Comparison of ENCODE assay signal across 29 mouse cellular contexts in the genomic region with DNA sequence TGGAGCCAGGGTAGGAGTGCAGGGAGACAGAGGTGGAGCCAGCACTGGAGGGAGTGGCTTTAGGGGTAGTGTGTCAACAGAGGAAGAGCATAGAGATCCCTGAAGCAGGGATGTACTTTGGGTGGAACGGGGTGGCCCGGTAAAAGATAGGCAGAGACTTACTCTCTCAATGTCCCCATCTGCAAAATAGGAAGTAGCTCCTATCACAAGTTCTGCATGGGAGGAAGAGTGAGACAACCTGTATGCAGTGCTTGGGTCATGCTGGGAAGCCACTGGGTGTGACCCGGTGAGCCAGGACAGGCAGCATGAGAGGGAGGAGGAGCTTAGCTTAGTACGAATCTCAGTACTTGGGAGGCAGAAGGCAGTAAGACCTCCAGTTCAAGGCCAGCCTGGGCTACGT. TPM values are rescaled to one million over a fixed set of nuclear protein-coding genes. Genes with fewer than 3 reads are reported as not detected.
DNase-seq lines count a peak whose midpoint lies in the region; ATAC-seq and TF ChIP-seq lines count a peak whose summit lies in the region.
"Had no signal": no experiment of that assay in that cellular context is flagged by ENCODE, and none has a peak within 500 bp of the region (broad histone marks: within the 10 kb centered on the region; RNA-seq: fewer than 3 reads in every experiment).

No protein-coding gene starts in this region.

- no peaks in the 10 kb centered on the region for H3K27me3 ChIP-seq in stomach, postnatal 0 days (ENCODE audit: control insufficient read depth, insufficient read depth, low read length)
- H3K27me3 ChIP-seq in forebrain, postnatal 0 days (ENCODE audit: insufficient read depth, low read length) = no peaks in the 10 kb centered on the region
- H3K27me3 ChIP-seq: embryonic facial prominence, embryonic 13.5 days; forebrain, embryonic 15.5 days; limb, embryonic 15.5 days; neural tube, embryonic 12.5 days had no signal

- DNase-seq in heart, adult 11 months = peak; percentile 88
- no peak for DNase-seq in heart, adult 9 months (ENCODE audit: low spot score in 2 of 2)
- DNase-seq in MEL-GATA-1-ER (ENCODE audit: extremely low read depth, low read depth) = peak; percentile 74
- DNase-seq in stomach, postnatal 0 days (ENCODE audit: low spot score) = no peak
- no peak for DNase-seq in forebrain, postnatal 0 days
- DNase-seq: adrenal gland, postnatal 14 days; cerebellum, adult 8-10 months; cerebellum, postnatal 36 days; gastrocnemius, postnatal 10 days; heart, postnatal 10 days; liver, embryonic 13.5 days; lung, adult 18-20 months; right cerebral cortex, postnatal 4 days; thymus, postnatal 4 days had no signal

- peak overlapping the region; percentile 25; the same call in 1 of the 2 replicates for H3K27ac ChIP-seq in stomach, postnatal 0 days (replicated peaks)
- no peak overlapping the region for H3K27ac ChIP-seq in forebrain, postnatal 0 days (ENCODE audit: low read depth, low read length)
- H3K27ac ChIP-seq: embryonic facial prominence, embryonic 13.5 days; forebrain, embryonic 10.5 days; forebrain, embryonic 15.5 days; limb, embryonic 10.5 days; limb, embryonic 15.5 days; liver, embryonic 13.5 days; neural tube, embryonic 12.5 days had no signal

- H3K4me1 ChIP-seq in stomach, postnatal 0 days (replicated peaks; ENCODE audit: control insufficient read depth, insufficient read depth) = 0 out of 2 replicates have a peak, but pooled peaks cover 2% of the 10 kb centered on the region
- no peaks in the 10 kb centered on the region for H3K4me1 ChIP-seq in forebrain, postnatal 0 days (ENCODE audit: insufficient read depth)
- H3K4me1 ChIP-seq: embryonic facial prominence, embryonic 13.5 days; forebrain, embryonic 10.5 days; forebrain, embryonic 15.5 days; limb, embryonic 10.5 days; neural tube, embryonic 12.5 days had no signal

- WGBS in stomach, postnatal 0 days = 64% methylated on average over 5 of the region's 5 CpGs
- 75% methylated on average over 5 of the region's 5 CpGs for WGBS in forebrain, postnatal 0 days

- H3K36me3 ChIP-seq in stomach, postnatal 0 days (ENCODE audit: control insufficient read depth, insufficient read depth, low read length) = no peaks in the 10 kb centered on the region
- no peaks in the 10 kb centered on the region for H3K36me3 ChIP-seq in forebrain, postnatal 0 days (ENCODE audit: insufficient read depth)
- H3K36me3 ChIP-seq: embryonic facial prominence, embryonic 13.5 days; forebrain, embryonic 10.5 days; forebrain, embryonic 15.5 days; heart, embryonic 12.5 days; limb, embryonic 10.5 days; limb, embryonic 15.5 days; liver, embryonic 13.5 days; neural tube, embryonic 12.5 days had no signal

- no peak for TF ChIP-seq CTCF in stomach, postnatal 0 days (IDR thresholded peaks at IDR 0.05; ENCODE audit: low read depth)
- TF ChIP-seq CTCF in forebrain, postnatal 0 days (IDR thresholded peaks at IDR 0.05; ENCODE audit: low read depth) = no peak

- no peaks in the 10 kb centered on the region for H3K9me3 ChIP-seq in stomach, postnatal 0 days (ENCODE audit: control insufficient read depth, low read length)
- no peaks in the 10 kb centered on the region for H3K9me3 ChIP-seq in forebrain, postnatal 0 days (ENCODE audit: low read length)
- H3K9me3 ChIP-seq: embryonic facial prominence, embryonic 13.5 days; forebrain, embryonic 10.5 days; forebrain, embryonic 15.5 days; heart, embryonic 12.5 days; limb, embryonic 10.5 days; limb, embryonic 15.5 days; liver, embryonic 13.5 days; neural tube, embryonic 12.5 days had no signal

- H3K4me3 ChIP-seq in stomach, postnatal 0 days (ENCODE audit: low read depth, low read length) = no peak overlapping the region
- no peak overlapping the region for H3K4me3 ChIP-seq in forebrain, postnatal 0 days (ENCODE audit: low read depth, low read length)
- H3K4me3 ChIP-seq: embryonic facial prominence, embryonic 13.5 days; forebrain, embryonic 10.5 days; forebrain, embryonic 15.5 days; heart, embryonic 12.5 days; limb, embryonic 10.5 days; limb, embryonic 15.5 days; liver, embryonic 13.5 days; myocyte; neural tube, embryonic 12.5 days had no signal

- ATAC-seq in common myeloid progenitor, adult 5-6 weeks (replicated peaks; ENCODE audit: low read depth, poor library complexity, severe bottlenecking) = peak; percentile 47; the same call in 1 of the 2 replicates
- ATAC-seq in stomach, postnatal 0 days (ENCODE audit: low FRiP score, low TSS enrichment) = no peak
- no peak for ATAC-seq in megakaryocyte, adult 5-6 weeks (ENCODE audit: poor library complexity, severe bottlenecking)
- no peak for ATAC-seq in forebrain, postnatal 0 days
- ATAC-seq: CD4-positive, CD25-positive, alpha-beta regulatory T cell, adult 4 months; forebrain, embryonic 15.5 days; hindbrain, embryonic 16.5 days; lung, postnatal 0 days; midbrain, embryonic 16.5 days had no signal

- TF ChIP-seq EP300 in stomach, postnatal 0 days (optimal IDR thresholded peaks at IDR 0.05) = no peak

- no peak overlapping the region for H3K9ac ChIP-seq in stomach, postnatal 0 days (ENCODE audit: low read length)
- no peak overlapping the region for H3K9ac ChIP-seq in forebrain, postnatal 0 days
- H3K9ac ChIP-seq: embryonic facial prominence, embryonic 13.5 days; forebrain, embryonic 15.5 days; heart, embryonic 12.5 days; limb, embryonic 15.5 days; liver, embryonic 13.5 days; neural tube, embryonic 12.5 days had no signal

- H3K4me2 ChIP-seq in stomach, postnatal 0 days (replicated peaks; ENCODE audit: low read depth) = no peak overlapping the region
- H3K4me2 ChIP-seq in forebrain, postnatal 0 days (ENCODE audit: low read depth) = no peak overlapping the region
- H3K4me2 ChIP-seq: embryonic facial prominence, embryonic 13.5 days; forebrain, embryonic 15.5 days; heart, embryonic 12.5 days; limb, embryonic 15.5 days; liver, embryonic 13.5 days; midbrain, embryonic 11.5 days; neural tube, embryonic 12.5 days had no signal

RNA-seq across cellular contexts. Expression of gene Drc3, which starts 6.0 kb away (rescaled TPM):
- 1.6 TPM in 1 of 2 replicates, not detected in the other for total RNA-seq in common myeloid progenitor, adult 5-6 weeks (2017)
- polyA plus RNA-seq in stomach, postnatal 0 days (2015; fragmentation: Nextera tagmentation; extraction: Ambion mirVana) = 0.69 and 0.93 TPM in 2 replicates
- 0.16 TPM in 1 of 2 replicates, not detected in the other for total RNA-seq in megakaryocyte, adult 5-6 weeks (2015)
- total RNA-seq in megakaryocyte, adult 5-6 weeks (2017) = 0.11 and 0.98 TPM in 2 replicates
- total RNA-seq in forebrain, postnatal 0 days (2014; rRNA removed) = 13.0 and 15.5 TPM in 2 replicates
- polyA plus RNA-seq in forebrain, postnatal 0 days (2015; fragmentation: Nextera tagmentation; extraction: Ambion mirVana) = 6.9 and 10.0 TPM in 2 replicates

RNA-seq across cellular contexts. Expression of gene Tom1l2, which starts 6.4 kb away (rescaled TPM):
- total RNA-seq in common myeloid progenitor, adult 5-6 weeks (2017) = 3.2 and 7.1 TPM in 2 replicates
- 15.9 and 19.4 TPM in 2 replicates for polyA plus RNA-seq in stomach, postnatal 0 days (2015; fragmentation: Nextera tagmentation; extraction: Ambion mirVana)
- 6.0 and 6.3 TPM in 2 replicates for total RNA-seq in megakaryocyte, adult 5-6 weeks (2015)
- total RNA-seq in megakaryocyte, adult 5-6 weeks (2017) = 4.3 and 6.1 TPM in 2 replicates
- 72.0 and 80.8 TPM in 2 replicates for total RNA-seq in forebrain, postnatal 0 days (2014; rRNA removed)
- polyA plus RNA-seq in forebrain, postnatal 0 days (2015; fragmentation: Nextera tagmentation; extraction: Ambion mirVana) = 37.2 and 44.3 TPM in 2 replicates

RNA-seq across cellular contexts. Expression of gene Gid4, which starts 57.8 kb away (rescaled TPM):
- 36.5 and 41.0 TPM in 2 replicates for total RNA-seq in common myeloid progenitor, adult 5-6 weeks (2017)
- 10.9 and 12.0 TPM in 2 replicates for polyA plus RNA-seq in stomach, postnatal 0 days (2015; fragmentation: Nextera tagmentation; extraction: Ambion mirVana)
- total RNA-seq in megakaryocyte, adult 5-6 weeks (2015) = 9.0 and 11.7 TPM in 2 replicates
- total RNA-seq in megakaryocyte, adult 5-6 weeks (2017) = 9.9 and 12.3 TPM in 2 replicates
- total RNA-seq in forebrain, postnatal 0 days (2014; rRNA removed) = 30.8 and 35.7 TPM in 2 replicates
- polyA plus RNA-seq in forebrain, postnatal 0 days (2015; fragmentation: Nextera tagmentation; extraction: Ambion mirVana) = 14.8 and 22.6 TPM in 2 replicates

RNA-seq across cellular contexts. Expression of gene Atpaf2, which starts 59.1 kb away (rescaled TPM):
- 46.2 and 57.6 TPM in 2 replicates for total RNA-seq in common myeloid progenitor, adult 5-6 weeks (2017)
- 30.5 and 30.7 TPM in 2 replicates for polyA plus RNA-seq in stomach, postnatal 0 days (2015; fragmentation: Nextera tagmentation; extraction: Ambion mirVana)
- total RNA-seq in megakaryocyte, adult 5-6 weeks (2015) = 10.1 and 15.6 TPM in 2 replicates
- total RNA-seq in megakaryocyte, adult 5-6 weeks (2017) = 38.2 and 43.3 TPM in 2 replicates
- 32.5 and 34.5 TPM in 2 replicates for total RNA-seq in forebrain, postnatal 0 days (2014; rRNA removed)
- 38.2 and 50.8 TPM in 2 replicates for polyA plus RNA-seq in forebrain, postnatal 0 days (2015; fragmentation: Nextera tagmentation; extraction: Ambion mirVana)

Comparison
In these comparisons a context has a peak if more than half of its experiments do, and no peak if none do; other contexts are left out.
1. DNase-seq: peak in heart, adult 11 months (single experiment) and MEL-GATA-1-ER (single experiment); none in heart, adult 9 months (0 of 2), stomach, postnatal 0 days (single experiment) and forebrain, postnatal 0 days (single experiment).